Mouse (Mus musculus): ENCODE results near the gene Ift22. TPM values are rescaled to one million over a fixed set of nuclear protein-coding genes. Genes with fewer than 3 reads are reported as not detected.

The Ift22 gene
- polyA plus RNA-seq, 1 experiment from 2014 or later: 80.7 TPM

DNA sequence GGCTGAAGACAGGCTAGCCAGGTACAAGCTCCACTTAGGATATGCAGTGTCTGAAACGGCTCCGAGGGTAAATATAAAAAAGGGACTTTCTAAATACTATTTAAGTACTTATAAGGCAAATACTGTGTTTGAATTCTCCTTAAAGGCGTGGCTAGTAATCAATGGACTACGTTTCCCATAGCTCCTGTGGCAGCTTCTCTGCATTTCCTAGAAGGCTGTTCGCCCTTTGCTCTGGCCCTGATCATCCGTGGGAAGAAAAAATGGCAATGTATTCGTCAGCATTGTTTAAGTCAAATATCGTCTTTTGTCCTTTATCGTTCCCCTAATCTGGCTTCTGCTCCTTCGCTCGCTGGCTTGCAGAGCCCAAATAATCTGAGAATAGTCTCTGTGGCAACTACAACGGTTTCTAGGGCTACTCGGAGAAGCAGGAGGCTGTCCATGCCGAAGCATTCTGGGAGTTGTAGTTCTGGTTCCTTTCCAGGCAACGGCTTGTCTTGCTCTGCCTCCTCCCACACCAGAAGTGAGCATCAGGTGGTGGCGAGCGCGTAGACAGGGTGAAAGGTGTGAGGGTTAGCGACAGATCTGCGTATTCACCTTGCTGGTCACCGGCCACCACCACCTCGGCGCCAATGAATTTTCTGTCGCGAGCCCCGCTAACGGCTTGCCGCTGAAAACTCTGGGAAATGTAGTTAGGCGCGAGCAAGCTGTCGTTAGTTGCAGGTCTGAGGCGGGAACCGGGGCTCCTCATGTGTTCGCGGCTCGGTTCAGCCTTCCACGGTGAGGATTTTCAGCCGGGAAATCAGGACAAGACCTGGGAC, 10.9 kb downstream of the Ift22 start:
- peak overlapping the region; percentile 88 for H3K4me2 ChIP-seq (ENCODE audit: low read depth, severe bottlenecking)
- DNase-seq (ENCODE audit: low spot score) (peak; percentile 84), ATAC-seq (ENCODE audit: insufficient number of reproducible peaks, low FRiP score, low TSS enrichment, low read depth) (peak; percentile 87; the same call in 1 of the 2 replicates)
- peak overlapping the region; percentile 67 for H3K9ac ChIP-seq (ENCODE audit: low read length)
- H3K36me3 ChIP-seq (ENCODE audit: control insufficient read depth, insufficient read depth, low read length): no peaks in the 10 kb centered on the region
- WGBS: 4% methylated on average over 38 of the region's 38 CpGs
- H3K4me1 ChIP-seq (ENCODE audit: control insufficient read depth, insufficient read depth, low read length): 0 out of 2 replicates have a peak, but pooled peaks cover 5% of the 10 kb centered on the region
- H3K27ac ChIP-seq (replicated peaks; ENCODE audit: low read depth, low read length): peak overlapping the region; percentile 36; the same call in 1 of the 2 replicates
- H3K4me3 ChIP-seq (ENCODE audit: low read depth, low read length): peak overlapping the region; percentile 55
- H3K9me3 ChIP-seq (ENCODE audit: control insufficient read depth, low read length): no peaks in the 10 kb centered on the region
- no peaks in the 10 kb centered on the region for H3K27me3 ChIP-seq (ENCODE audit: control insufficient read depth, insufficient read depth, low read length)

DNA sequence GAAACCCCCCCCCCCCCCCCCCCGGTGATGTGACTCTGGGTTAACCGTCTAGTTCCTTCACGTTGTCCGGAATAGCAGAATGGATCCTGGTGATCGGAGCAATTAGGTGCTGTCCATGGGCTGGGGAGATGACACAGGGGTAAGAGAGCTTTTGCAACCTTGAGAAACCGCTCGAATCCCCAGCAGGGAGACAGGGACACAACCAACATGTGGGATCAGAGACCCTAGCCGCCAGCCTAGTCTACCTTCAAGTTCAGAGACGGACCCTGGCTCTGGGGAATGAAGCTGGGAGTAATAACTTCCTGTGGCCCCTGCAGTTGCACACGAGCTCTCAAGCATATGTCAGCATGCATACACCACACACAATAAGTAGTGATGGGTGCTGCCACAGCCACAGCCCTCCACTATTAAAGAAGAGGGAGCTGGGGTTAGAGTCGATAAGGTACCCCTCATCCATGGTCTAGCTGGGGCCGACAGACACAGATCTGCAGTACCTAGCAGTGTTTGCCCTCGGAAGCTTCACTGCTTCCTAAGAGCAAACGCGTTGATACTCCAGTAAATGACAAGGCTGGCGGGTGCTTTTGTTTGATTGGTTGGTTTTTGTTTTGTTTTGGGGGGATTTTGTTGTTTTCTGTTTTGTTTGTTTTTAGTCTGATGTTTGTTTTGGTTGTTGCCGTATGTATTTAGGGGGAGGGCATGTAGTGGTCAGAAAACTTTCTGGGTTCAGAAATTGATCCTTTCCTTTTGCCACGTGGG, 11.8 kb downstream of the Ift22 start:
- 24% methylated on average over 17 of the region's 18 CpGs for WGBS
- H3K27ac ChIP-seq (replicated peaks; ENCODE audit: low read depth, low read length): no peak overlapping the region; the same call in 1 of the 2 replicates

DNA sequence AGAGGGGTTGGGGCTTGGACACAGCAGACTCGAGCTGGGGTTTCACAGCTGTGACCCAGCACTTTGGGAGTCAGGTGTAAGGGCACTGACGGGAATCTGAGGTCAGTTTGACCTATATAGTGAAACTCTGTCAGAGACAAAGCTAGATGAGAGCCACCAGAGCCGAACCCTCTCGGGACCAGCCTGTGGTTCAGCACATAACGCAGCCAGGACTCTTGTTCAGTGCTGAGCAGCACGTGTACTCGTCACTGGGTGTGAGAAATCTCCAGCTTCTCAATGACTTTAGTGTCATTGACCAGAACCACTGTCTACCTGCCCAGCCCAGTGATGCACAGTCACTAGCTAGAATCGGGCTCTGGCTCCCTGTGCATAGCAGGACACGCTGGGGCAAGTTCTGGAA, 14.9 kb downstream of the Ift22 start:
- DNase-seq (ENCODE audit: low spot score): no peak
- H3K36me3 ChIP-seq (ENCODE audit: control insufficient read depth, insufficient read depth, low read length): no peaks in the 10 kb centered on the region; the same call in 1 of the 2 replicates
- no peaks in the 10 kb centered on the region for H3K27me3 ChIP-seq (ENCODE audit: control insufficient read depth, insufficient read depth, low read length)
- WGBS: 85% methylated on average over 9 of the region's 9 CpGs
- H3K4me1 ChIP-seq (ENCODE audit: control insufficient read depth, insufficient read depth, low read length): 0 out of 2 replicates have a peak, but pooled peaks cover 5% of the 10 kb centered on the region
- H3K4me3 ChIP-seq (ENCODE audit: low read depth, low read length): no peak overlapping the region
- H3K9me3 ChIP-seq (ENCODE audit: control insufficient read depth, low read length): no peaks in the 10 kb centered on the region
- no peak overlapping the region for H3K9ac ChIP-seq (ENCODE audit: low read length)
- ATAC-seq (ENCODE audit: insufficient number of reproducible peaks, low FRiP score, low TSS enrichment, low read depth): no peak
- no peak overlapping the region for H3K4me2 ChIP-seq (ENCODE audit: low read depth, severe bottlenecking)
- H3K27ac ChIP-seq (replicated peaks; ENCODE audit: low read depth, low read length): no peak overlapping the region

More for the DNA sequence above, 11.8 kb downstream of the Ift22 start:
- Histone ChIP-seq H3K36me3 (ENCODE audit: control insufficient read depth, insufficient read depth, low read length) (no peaks in the 10 kb centered on the region), H3K27me3 (ENCODE audit: control insufficient read depth, insufficient read depth, low read length) (no peaks in the 10 kb centered on the region), H3K9ac (ENCODE audit: low read length) (peak overlapping the region; percentile 67), H3K9me3 (ENCODE audit: control insufficient read depth, low read length) (no peaks in the 10 kb centered on the region), H3K4me2 (ENCODE audit: low read depth, severe bottlenecking) (peak overlapping the region; percentile 88), H3K4me3 (ENCODE audit: low read depth, low read length) (peak overlapping the region; percentile 55), H3K4me1 (ENCODE audit: control insufficient read depth, insufficient read depth, low read length) (0 out of 2 replicates have a peak, but pooled peaks cover 5% of the 10 kb centered on the region)
- ATAC-seq (ENCODE audit: insufficient number of reproducible peaks, low FRiP score, low TSS enrichment, low read depth) (no peak), DNase-seq (ENCODE audit: low spot score) (peak; percentile 38)

DNA sequence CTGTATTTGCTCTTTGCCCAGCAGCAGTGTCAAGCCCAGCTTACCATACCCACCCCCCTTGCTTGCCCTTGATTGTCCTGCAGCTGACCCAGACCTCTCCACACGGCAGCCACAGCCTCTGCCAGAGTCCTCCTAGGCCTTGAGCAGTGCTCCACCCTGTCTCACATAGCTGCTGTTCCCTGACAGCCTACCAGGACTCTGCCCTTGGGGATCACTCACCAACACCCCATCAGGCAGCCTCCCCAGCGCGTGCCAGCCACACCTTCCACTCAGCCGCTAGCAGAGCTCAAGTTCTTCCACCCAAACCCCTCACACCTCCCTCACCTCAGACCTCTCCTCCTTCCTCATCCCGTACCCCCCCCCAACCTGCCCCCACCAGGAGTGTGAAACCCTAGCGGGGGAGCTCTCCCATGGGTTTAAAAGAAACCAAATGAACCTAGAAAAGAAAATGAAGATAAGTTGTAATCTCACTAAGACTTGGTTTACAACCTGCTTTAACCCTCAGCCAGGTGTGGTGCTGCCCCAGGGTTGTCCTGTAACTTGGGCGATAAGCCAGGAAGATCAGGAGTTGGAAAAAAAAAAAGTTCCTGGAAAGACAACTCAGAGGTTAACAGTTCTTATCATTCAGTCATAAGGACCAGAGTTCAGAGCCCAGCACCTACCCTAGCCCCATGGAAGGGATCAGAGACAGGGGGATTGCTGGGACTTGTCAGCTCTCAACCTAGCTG, 16.0 kb downstream of the Ift22 start:
- ATAC-seq (ENCODE audit: insufficient number of reproducible peaks, low FRiP score, low TSS enrichment, low read depth) (no peak), DNase-seq (ENCODE audit: low spot score) (no peak)
- Histone ChIP-seq H3K36me3 (ENCODE audit: control insufficient read depth, insufficient read depth, low read length) (no peaks in the 10 kb centered on the region; the same call in 1 of the 2 replicates), H3K4me2 (ENCODE audit: low read depth, severe bottlenecking) (no peak overlapping the region), H3K4me1 (ENCODE audit: control insufficient read depth, insufficient read depth, low read length) (0 out of 2 replicates have a peak, but pooled peaks cover 5% of the 10 kb centered on the region), H3K27ac (replicated peaks; ENCODE audit: low read depth, low read length) (no peak overlapping the region), H3K4me3 (ENCODE audit: low read depth, low read length) (no peak overlapping the region), H3K9ac (ENCODE audit: low read length) (no peak overlapping the region), H3K9me3 (ENCODE audit: control insufficient read depth, low read length) (no peaks in the 10 kb centered on the region), H3K27me3 (ENCODE audit: control insufficient read depth, insufficient read depth, low read length) (no peaks in the 10 kb centered on the region)
- WGBS: 55% methylated on average over 7 of the region's 7 CpGs

DNA sequence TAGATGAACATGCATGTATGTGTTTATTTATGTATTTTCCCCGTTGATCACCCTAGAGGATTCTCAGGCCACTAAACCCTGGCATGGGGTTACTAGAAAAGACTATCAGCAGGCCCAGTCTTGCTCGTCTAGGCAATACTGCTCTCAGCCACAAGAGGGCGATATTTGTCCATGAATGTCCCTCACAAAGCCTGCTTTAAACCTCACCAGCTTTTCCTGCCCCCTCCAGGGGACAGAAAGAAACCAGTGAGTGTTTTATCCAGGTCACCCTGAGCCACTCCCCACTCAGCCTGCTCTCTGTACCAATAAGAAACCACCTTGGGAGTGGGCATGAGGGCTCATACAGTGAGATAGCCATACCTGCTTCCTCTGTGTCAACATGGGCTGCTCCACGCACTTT, 21.1 kb downstream of the Ift22 start:
- ATAC-seq (ENCODE audit: insufficient number of reproducible peaks, low FRiP score, low TSS enrichment, low read depth): no peak
- Histone ChIP-seq H3K9ac (ENCODE audit: low read length) (no peak overlapping the region), H3K27ac (replicated peaks; ENCODE audit: low read depth, low read length) (no peak overlapping the region), H3K27me3 (ENCODE audit: control insufficient read depth, insufficient read depth, low read length) (no peaks in the 10 kb centered on the region), H3K4me3 (ENCODE audit: low read depth, low read length) (no peak overlapping the region), H3K4me2 (ENCODE audit: low read depth, severe bottlenecking) (no peak overlapping the region), H3K36me3 (ENCODE audit: control insufficient read depth, insufficient read depth, low read length) (no peaks in the 10 kb centered on the region; the same call in 1 of the 2 replicates), H3K4me1 (ENCODE audit: control insufficient read depth, insufficient read depth, low read length) (0 out of 2 replicates have a peak, but pooled peaks cover 3% of the 10 kb centered on the region), H3K9me3 (ENCODE audit: control insufficient read depth, low read length) (no peaks in the 10 kb centered on the region)
- peak; percentile 96 for DNase-seq (ENCODE audit: low spot score)
- WGBS: 18% methylated on average over 4 of the region's 4 CpGs

DNA sequence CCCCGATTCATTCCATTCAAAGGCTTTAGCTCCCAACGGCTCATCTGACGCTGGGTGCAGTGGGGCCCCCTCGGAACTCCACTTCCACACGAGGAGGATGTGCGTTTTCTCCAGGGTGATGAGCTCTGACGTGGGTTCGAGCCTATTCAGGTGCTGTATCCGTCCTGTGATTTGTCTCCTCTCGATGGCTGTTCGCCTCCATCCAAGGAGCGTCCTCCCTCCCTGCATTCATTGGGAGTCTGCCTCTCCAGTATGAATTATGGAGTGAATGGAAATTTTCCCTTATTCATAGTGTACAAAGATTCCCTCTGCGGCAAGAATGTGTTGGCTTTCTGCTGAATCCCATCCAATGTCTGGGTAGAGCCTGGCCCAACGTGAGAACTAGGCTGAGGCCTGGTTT, 23.9 kb downstream of the Ift22 start:
- no peak overlapping the region for H3K27ac ChIP-seq (replicated peaks; ENCODE audit: low read depth, low read length)
- 90% methylated on average over 14 of the region's 14 CpGs for WGBS
- no peaks in the 10 kb centered on the region; the same call in 1 of the 2 replicates for H3K36me3 ChIP-seq (ENCODE audit: control insufficient read depth, insufficient read depth, low read length)
- DNase-seq (ENCODE audit: low spot score) (no peak), ATAC-seq (ENCODE audit: insufficient number of reproducible peaks, low FRiP score, low TSS enrichment, low read depth) (no peak)
- H3K9me3 ChIP-seq (ENCODE audit: control insufficient read depth, low read length): no peaks in the 10 kb centered on the region
- no peak overlapping the region for H3K4me2 ChIP-seq (ENCODE audit: low read depth, severe bottlenecking)
- H3K27me3 ChIP-seq (ENCODE audit: control insufficient read depth, insufficient read depth, low read length): no peaks in the 10 kb centered on the region
- H3K4me1 ChIP-seq (ENCODE audit: control insufficient read depth, insufficient read depth, low read length): 0 out of 2 replicates have a peak, but pooled peaks cover 3% of the 10 kb centered on the region
- no peak overlapping the region for H3K9ac ChIP-seq (ENCODE audit: low read length)
- H3K4me3 ChIP-seq (ENCODE audit: low read depth, low read length): no peak overlapping the region

DNA sequence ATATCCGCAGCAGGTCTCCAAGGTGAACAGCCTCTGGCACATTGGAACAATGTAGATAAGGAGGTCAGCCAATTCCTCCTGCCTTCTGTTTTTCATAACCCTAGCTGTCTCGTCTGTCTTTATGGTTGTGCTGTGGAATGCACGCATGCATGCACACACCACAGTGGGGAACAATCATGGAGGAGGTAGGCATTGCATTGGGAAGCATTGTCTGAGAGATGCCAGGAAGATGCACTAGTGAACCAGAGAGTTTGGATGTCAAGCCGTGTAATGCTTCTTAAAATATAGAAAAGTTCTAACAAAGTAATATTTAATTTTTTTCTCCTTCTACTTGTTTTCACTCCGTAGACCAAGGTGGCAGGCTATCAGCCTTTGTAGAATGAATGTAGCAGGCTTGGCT, 25.0 kb downstream of the Ift22 start:
- 87% methylated on average over 5 of the region's 5 CpGs for WGBS
- ATAC-seq (ENCODE audit: insufficient number of reproducible peaks, low FRiP score, low TSS enrichment, low read depth) (no peak), DNase-seq (ENCODE audit: low spot score) (no peak)
- Histone ChIP-seq H3K4me1 (ENCODE audit: control insufficient read depth, insufficient read depth, low read length) (0 out of 2 replicates have a peak, but pooled peaks cover 3% of the 10 kb centered on the region), H3K4me2 (ENCODE audit: low read depth, severe bottlenecking) (no peak overlapping the region), H3K9ac (ENCODE audit: low read length) (no peak overlapping the region), H3K27me3 (ENCODE audit: control insufficient read depth, insufficient read depth, low read length) (no peaks in the 10 kb centered on the region), H3K9me3 (ENCODE audit: control insufficient read depth, low read length) (no peaks in the 10 kb centered on the region), H3K4me3 (ENCODE audit: low read depth, low read length) (no peak overlapping the region), H3K36me3 (ENCODE audit: control insufficient read depth, insufficient read depth, low read length) (no peaks in the 10 kb centered on the region; the same call in 1 of the 2 replicates), H3K27ac (replicated peaks; ENCODE audit: low read depth, low read length) (no peak overlapping the region)

DNA sequence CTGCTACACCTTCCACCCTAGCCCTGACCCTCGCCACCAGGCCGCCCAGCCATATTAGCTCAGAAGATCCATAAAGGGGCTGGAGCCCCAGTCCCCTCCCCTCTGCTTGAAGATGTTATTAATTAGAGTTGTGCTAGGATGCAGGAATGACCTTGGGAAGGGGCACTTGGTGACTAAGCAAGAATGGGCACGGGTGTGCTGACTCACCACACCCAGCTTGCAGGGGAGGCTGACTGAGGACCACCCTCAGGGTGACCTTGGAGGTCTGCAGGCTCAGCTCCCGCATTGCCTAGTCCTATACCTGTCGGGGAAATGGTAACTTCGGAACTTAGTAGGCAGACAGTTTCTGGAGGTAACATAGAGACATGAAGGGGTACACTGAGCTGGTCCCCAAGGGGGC, 26.0 kb downstream of the Ift22 start:
- Histone ChIP-seq H3K27ac (replicated peaks; ENCODE audit: low read depth, low read length) (no peak overlapping the region), H3K9me3 (ENCODE audit: control insufficient read depth, low read length) (no peaks in the 10 kb centered on the region), H3K9ac (ENCODE audit: low read length) (no peak overlapping the region), H3K4me1 (ENCODE audit: control insufficient read depth, insufficient read depth, low read length) (0 out of 2 replicates have a peak, but pooled peaks cover 3% of the 10 kb centered on the region), H3K27me3 (ENCODE audit: control insufficient read depth, insufficient read depth, low read length) (no peaks in the 10 kb centered on the region), H3K4me3 (ENCODE audit: low read depth, low read length) (no peak overlapping the region), H3K4me2 (ENCODE audit: low read depth, severe bottlenecking) (no peak overlapping the region), H3K36me3 (ENCODE audit: control insufficient read depth, insufficient read depth, low read length) (no peaks in the 10 kb centered on the region)
- no peak for DNase-seq (ENCODE audit: low spot score)
- 87% methylated on average over 6 of the region's 6 CpGs for WGBS
- ATAC-seq (ENCODE audit: insufficient number of reproducible peaks, low FRiP score, low TSS enrichment, low read depth): no peak

Data from limb, embryonic 11.5 days (tissue).